Mouse (Mus musculus): ENCODE results near the gene Copg2.

- TF ChIP-seq CTCF (conservative IDR thresholded peaks at IDR 0.05; ENCODE audit: low read length) = no peak
- no peak for TF ChIP-seq POU5F1 (IDR thresholded peaks at IDR 0.05; ENCODE audit: borderline replicate concordance, low read length)
Measured at GRCm38 (mm10) chr6:30735728-30736371, 160.7 kb downstream of the Copg2 start.

Data from E14TG2a.4 (cell line).